Mouse (Mus musculus): Measurements from ENCODE around the gene Rpa3. TPM values are rescaled to one million over a fixed set of nuclear protein-coding genes. Genes with fewer than 3 reads are reported as not detected.

Rpa3 gene
- 1 to 10 TPM; 8.6 to 9.7 TPM for total RNA-seq (2021)
- long read RNA-seq, experiment 1, transcript Rpa3-201 (4 exons, 670 nt), result major isoform, 38 of 41 reads
- long read RNA-seq, experiment 1, partial matches to known transcripts, result 0 of 41 reads
- long read RNA-seq, experiment 1, other reads (novel, unspliced or antisense), result 1 of 41 reads
- long read RNA-seq, experiment 2, transcript Rpa3-201 (4 exons, 670 nt), result major isoform, 27 of 30 reads
- long read RNA-seq, experiment 2, partial matches to known transcripts, result 0 of 30 reads
- long read RNA-seq, experiment 2, other reads (novel, unspliced or antisense), result 3 of 30 reads

DNA sequence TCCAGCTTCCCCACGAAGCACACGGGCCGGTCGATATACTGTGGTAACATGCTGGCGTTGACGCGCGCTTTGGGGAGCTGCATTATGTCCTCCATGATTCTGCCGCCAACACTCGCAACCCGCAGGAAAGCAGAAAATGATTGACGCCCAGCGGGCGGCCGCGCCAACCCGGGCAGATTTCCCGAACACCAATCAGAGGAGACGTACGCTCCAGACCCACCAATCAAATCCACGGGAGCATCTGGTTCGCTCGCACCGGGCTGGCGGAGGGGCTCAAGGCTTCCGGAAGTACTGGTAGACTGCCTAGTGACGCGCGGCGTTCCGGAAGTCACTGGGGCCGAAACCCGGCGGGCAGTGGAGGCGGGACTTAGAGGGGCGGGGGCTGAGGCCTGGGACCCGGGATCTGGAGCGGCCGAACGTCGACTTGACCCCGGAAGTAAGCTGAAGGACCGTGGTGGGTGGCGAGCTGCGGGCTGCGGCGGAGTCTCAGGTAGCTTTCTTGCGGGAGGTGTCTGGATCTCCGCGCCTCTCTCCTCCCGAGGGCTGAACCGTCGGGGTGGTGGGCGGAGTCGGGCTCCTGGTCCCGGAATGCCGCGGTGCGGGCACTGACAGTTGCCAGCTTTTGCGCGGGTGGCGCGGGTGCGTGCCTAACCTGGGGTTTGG lies at the start of gene Rpa3, which contains the start of the genes Umad1 and Gm45062:
TSS of gene Rpa3 (minus strand) at position 170 of the 663 bp plus-strand sequence.
TSS of gene Umad1 (plus strand) at position 285 of the 663 bp plus-strand sequence.
TSS of gene Gm45062 (plus strand) at position 447 of the 663 bp plus-strand sequence.
- peak; percentile 98 for DNase-seq

DNA sequence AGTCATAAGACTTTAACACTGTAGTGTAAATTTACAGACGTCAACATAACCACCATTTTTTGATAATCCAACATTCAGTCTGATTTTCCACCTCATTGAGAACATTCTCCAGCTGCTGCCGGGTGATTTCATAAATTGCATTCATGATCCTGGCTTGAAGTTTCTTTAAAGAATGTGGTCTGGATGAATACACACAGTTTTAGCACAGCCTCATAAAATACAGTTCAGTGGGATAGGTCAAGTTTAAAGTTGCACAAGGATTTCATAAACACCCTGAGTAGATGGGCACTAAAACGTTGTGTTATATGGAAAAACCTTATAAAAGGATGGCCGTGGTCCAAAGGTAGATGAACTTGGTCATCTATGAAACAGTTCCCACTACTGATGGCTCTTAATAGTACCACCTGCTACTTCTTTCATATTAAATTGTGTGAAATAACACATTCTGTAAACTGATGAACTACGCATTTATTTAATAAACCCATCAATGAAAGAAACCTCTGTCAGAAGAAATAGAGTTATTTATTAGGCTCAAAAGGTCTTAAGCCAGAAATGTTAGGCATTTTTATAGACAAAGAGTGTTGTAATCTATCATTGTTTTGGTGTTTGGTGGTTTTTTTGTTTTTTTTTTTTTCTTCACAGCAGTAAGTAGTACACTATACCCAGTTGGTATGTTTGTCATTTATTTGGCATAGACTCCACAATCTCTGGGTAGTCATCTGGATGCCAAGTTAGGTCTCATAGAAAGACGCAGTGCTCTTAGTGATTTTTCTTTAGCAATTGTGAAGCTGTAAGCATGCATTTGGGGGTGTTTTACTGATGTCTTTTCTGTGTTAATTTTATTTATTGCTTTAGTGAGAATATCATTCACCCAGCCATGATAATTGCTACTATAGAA lies 49.2 kb upstream of the Rpa3 start:
- DNase-seq, result no peak

DNA sequence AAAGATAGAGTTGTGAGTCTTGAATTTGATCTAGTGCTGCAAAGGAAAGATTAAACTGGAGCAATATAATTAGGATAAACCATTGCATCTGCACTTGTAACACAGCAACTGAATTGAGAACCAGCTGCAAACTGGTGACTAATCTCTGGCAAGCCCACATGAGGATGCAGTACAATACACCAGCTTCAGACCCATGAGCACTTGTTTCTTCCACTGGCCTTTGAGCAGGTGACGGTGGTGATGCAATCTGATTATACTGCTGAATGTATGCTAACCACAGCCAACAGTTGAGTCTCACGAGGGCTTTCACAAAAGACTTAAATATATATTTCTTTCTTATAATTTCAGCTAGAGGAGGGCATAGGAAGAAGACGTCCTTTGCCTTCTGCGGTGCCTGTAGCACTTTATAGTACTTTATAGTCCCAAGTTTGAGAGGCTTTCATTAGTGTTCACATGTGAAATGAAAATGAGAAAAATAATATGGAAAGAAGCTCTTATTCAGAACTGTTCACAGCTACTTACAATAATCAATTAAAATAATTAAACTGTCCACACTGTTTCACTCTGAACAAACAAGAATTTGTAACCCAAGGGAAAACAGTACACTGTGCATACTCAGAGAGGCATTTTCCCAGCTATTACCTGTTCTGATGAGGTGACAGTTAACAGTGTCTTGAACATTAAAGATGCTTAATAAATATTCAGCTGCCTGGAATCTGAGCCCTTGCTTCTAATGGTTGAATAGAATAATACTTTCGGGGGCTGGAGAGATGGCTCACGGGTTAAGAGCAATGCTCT lies 40.3 kb upstream of the Rpa3 start:
- DNase-seq, result no peak

DNA sequence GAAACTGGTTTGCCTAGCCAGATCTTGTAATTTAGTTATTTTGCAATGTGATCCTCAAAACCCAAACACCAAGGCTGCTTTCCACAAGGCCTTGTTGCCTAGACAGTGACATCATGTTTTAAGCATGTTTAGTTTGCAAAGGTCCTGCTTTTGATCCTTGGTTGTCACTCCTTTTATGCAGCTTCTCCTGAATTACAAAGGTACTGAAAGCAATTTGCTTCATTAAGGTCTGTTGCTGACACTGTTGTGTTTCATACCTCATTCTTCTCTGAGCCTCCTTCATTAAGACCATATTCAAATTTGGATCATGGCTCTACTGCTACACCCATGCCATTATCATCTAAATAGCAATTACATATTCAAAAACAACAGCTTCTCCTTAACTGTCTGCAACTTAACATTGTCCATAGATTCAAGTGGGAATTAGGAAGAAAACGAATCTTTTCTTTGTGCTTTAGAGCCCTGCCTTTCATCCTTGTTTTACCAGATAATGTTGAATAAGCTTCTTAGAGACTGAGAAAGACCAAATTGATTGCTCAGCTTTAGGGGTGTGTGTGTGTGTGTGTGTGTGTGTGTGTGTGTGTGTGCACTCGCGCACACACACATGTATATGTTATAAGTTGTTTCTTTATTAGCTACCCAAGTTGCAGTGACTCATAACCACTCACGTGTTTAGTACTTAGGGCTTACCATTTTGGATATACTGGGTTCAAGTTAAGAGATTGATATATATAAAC lies 35.2 kb upstream of the Rpa3 start:
- DNase-seq, result no peak

DNA sequence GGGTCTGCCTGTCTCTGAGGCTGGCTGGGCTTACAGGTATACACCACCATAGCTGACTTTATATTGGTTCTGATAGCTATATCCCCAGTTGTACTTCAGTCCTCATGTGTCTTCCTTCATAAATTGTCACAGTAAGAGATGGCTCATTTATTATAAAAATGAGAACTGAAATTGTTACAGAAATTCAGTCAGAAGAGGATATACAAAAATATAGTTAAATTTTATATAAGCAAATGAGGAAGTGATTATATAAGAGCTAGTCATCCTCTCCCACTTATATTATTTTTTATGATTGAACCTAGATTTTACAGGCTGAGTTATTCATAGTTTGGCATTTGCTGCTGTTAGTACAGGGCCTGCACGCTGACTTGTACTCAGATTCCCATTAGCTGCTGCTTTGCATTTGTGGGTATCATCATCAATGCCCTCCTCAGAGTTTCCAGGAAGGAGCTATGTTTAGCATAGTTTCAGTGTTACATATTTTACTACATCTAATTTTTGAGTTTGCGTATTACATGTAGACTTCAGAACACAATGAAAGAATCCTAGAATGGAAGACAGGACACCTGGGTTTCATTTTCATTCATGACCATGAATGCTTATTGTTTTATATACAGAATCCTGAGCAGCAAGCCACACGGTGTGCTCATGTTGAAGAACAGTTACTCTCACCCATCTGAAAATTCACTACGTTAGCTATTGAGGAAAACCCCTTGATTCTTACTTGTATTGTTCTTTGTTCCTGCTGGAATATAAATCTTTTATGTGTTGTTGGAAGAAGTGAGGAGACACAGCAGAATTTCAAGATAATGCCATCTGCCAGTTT lies 30.0 kb upstream of the Rpa3 start:
- no peak for DNase-seq

DNA sequence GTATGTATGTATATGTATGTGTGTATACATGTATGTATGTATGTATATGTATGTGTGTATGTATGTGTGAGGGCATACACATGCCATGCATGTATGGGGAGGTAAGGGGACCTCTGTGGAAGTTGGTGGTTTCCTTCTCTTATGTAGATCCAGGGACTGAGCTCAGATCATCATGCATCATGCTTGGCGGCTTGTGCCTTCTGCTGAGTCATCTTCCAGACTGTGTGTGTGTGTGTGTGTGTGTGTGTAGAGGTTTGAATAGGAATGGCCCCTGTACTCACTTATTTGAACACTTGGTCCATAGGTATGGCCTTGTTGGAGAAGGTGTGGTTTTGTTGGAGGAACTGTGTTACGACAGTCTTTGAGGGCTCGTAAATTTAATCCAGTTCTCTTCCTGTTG lies 27.2 kb upstream of the Rpa3 start:
- no peak for DNase-seq

DNA sequence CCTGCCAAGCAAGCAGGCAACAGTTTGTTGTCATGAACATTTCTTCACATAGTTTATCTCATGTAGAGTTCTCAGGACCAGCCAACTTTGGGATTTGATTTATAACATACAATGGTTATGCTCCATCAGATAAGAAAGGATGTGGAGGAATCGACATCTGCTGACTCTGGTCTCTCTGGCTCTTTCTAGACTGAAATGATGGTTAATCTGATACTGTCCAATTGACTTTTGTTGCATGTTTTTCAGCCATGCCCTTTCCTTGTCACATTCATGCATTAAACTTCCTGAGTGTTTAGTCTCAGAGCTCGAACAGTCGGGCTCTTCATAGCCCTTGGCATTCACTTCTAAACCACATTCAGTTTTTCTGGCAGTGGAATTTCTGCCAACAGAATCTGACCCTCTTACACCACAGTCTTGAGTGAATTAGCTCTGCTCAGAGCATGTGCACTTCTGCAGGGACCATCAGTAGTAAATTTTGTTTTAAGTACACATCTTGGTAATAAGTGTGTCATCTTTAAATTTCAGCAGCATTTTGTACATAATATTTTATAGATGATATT lies 26.5 kb upstream of the Rpa3 start:
- no peak for DNase-seq

DNA sequence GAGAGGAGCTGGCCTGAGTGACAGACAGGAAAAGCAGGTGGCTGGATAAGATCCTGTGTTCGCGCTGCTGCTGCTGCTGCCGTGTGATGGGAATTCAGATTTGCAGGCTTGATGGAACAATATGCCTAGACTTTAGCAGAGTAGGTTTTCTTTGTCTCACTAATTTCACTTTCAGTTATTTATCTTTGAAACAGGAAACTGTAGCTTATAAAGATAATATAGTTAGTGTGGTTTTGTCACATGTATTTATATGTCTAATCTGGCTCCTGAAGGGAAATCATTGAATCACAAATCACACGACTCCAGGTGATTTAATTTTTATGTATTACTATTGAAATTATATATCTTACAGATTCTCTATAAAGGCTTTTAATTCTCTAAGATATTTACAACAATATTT lies 24.3 kb upstream of the Rpa3 start:
- no peak for DNase-seq

DNA sequence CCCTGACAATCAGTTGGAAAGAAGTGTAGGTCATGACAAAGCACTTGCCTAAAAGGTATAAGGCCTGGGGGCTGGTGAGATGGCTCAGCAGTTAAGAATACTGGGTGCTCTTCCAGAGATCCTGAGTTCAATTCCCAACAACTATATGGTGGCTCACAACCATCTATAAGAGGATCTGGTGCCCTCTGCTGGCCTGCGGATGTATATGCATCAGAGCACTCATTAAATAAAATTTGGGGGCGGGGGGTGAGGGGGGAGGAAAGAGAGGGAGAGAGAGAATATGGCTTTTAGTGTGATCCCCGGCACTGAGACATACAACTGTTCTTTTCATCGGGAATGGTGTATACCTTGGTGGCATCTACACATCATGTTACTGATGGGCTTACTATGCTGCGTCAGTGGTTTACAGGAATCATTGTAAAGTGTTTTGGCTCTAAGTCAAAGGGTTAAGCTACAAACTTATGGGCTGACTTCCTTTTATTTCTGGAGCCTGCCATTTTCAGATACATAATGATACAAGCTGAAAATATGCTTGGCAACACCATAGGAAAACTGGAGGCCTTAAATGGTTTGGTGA lies 19.5 kb upstream of the Rpa3 start:
- DNase-seq, result no peak

DNA sequence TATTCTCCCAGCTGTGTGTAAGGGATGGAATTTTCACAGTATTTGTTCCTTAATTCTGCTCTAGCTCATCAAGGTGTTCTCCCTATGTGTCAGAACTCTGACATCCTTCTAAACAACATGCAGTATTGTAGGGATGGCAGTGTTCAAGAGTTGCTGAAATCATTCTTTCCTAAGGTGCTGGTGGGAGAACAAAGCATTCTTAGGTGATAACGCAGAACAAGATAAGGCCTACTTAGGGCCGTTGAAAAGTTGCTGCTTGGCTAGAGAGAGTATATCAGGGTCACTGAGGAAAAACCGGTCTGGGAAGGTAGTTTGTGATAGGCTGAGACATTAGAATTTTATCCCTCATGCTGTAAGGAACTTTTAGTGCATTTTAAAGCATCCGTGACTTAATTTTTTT lies 17.5 kb upstream of the Rpa3 start:
- no peak for DNase-seq

DNA sequence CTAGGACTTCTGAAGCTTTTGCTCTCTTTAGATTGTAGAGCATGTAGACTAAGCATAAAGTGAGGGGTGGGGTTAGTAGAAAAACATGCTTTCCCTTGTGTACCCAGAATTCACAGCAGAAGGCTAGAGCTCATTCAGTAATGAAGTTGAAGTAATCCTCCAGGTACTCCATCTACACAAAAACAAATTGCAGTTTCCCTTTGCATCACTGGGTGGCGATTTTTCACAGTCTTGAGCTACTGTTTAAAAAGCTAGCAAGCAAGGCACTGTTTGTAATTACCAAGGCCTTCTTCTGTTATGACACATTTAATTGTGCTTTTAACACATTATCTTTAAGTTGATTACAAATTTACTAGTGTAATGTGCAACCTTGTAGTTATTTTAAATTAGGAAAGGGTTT lies 16.1 kb upstream of the Rpa3 start:
- DNase-seq, result peak; percentile 20

DNA sequence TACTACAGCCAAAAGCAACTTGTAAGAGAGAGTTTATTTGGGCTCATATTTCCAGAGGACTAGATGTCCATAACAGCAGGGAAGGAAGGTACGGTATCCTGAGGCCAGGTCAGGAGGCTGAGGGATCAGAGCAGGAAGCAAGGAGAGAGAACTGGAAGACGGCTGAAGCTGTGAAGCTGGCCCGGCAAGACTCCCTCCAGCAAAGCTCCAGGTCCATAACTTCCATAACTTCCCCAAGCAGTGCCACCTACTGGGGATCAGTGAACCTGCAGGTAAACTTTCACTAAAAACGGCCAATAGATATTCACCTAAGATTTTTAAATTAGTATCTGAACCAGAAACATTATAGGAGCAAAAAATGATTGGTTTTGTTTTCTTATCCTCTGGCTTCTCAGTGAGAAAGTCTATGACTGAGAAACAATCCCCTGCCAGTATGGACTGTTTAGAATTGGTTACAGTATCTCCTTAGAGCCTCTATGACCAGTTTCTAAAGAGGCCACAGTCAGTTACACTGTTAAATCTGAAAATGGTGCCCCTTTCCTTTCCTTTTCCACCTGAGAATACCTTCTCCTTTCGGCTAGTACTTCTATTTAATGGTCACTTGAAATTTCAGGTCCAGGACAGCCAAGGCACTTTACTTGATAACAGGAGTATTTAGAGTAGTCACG lies 15.5 kb upstream of the Rpa3 start:
- DNase-seq, result no peak

DNA sequence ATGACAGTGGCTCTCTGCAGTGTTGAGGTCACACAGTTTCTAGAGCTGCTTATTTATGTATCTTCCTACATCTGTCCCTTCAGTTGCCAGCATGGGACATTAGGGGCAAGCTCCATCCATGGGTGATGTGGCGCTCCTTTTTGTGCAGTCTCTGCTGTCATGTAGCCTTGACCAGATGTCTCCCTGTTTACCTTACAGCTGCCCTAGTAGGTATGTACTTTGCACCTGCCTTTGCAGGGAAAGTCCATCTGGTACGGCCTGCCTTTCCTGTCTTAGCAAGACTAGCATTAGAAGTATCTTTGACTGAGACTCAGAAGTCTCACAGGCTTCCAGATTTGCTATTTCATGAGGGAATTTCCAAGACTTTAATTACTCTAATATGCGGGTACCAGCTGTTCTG lies 12.1 kb upstream of the Rpa3 start:
- DNase-seq, result no peak

DNA sequence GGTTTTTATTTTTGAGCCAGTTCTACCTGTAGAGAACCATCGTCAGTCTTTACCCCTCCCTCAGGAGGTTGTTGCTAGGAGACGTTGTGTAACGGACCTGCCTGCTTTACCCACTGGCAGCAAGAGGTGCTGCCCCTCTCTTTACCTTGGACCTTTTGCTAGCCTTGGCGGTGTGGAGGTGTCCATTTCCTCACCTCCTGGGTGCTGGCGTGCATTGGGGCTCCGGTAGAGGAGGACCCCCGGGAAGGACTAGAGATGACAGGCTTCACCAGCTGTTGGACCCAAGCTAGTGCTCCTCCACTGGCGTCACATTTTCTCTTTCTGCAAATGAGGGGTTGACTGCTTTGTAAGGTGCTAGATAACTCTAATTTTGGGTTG lies 683 bp upstream of the Rpa3 start:
- DNase-seq, result no peak

DNA sequence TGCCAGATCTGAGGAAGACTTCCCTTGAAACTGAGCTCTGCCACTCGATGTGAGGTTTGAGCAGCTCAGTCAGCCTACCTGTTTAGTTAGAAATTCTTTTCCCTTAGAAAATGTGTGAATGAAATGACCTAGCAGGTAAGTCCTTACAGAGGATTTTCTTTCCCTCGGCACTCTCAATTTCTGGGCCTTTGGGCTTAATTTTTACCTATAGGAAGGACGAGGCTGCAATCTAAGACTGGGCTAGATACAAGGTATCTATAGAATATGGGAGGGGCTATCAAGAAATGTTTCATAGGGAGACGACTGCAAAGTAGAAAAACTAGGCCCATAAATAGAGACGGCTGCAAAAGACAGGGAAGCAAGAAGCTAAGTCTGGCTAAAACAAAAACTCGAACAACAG lies 657 bp downstream of the Rpa3 start:
- no peak for DNase-seq

DNA sequence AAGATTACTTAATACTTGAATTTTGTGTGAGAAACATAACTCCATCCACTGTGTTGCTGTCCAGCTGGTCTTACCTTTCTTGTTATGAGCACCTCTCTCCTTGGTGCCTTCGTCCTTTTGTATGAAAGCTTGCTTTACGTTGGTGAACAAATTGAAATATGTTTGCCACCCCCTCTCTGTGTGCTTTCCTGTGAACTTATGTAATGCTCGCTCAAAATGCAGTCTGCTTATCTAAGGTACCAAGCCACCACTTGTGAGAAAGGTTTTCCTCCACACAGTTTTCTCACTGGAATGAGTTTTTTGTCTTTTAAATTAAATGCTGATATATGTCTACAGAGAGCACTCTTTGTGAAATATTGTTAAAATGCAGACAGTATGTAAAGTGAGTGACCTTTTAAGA lies 30.4 kb downstream of the Rpa3 start:
- DNase-seq, result no peak

DNA sequence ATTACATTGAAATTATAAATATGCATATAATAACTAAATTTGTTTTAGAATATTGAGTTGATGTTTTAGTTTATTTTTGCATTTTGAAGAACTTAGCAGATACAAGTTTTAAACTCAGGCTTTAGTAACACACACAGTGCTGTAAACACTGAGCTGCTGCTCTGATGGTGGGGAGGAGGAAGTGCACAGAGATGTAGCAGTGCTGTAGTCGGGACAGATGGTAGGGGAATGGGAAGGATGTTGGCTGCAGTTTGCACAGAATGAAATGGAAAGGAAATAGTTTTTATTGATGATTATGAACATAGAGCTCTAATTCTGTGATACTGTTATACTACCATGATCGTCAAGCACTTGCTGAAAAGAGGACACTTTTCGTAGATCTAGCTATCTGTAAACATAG lies 31.9 kb downstream of the Rpa3 start:
- DNase-seq, result no peak

DNA sequence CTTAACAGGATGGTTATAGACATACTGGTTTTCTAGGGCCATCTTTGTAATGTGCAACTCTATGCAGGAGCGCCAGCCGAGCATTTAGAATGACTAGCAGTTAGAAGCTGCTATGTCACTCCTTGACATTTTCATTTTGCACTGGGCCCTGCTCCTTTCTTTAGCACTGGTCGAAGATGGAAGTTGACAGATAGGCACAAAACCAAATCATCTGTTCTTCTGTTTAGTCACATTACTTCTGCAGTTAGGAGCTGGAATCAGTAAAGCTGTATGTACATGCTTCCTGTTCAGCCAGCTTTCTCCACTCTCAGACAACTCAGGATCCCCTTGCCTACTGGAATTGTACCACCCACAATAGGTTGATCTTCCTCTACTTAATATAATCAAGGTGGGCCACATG lies 48.3 kb downstream of the Rpa3 start:
- DNase-seq, result no peak

DNA sequence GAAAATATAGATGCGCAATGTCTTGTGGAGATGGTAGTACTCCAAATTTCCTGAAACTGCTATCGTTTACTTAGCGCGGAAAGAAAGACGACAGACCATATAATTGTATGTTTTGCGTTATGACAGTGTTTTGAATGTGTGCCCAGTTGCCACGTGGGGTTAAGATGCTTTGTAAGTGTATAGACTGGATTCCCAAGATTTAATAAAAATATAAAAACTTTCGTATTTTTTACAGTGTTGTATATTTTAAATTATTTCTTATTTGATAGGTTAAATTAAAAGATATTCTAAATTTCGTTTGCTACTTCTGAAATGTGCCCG lies 49.1 kb downstream of the Rpa3 start:
- DNase-seq, result no peak

Measured in gastrocnemius, postnatal 25 days (tissue).